Mouse (Mus musculus) lung, adult 2 months (tissue): ENCODE measurements around the gene D6Ertd527e.

Experiments
- CTCF ChIP-seq: fragments of 200-500 bp; IDR thresholded peaks from 2 replicates; pipeline ENCODE4 v1.5.1; 2011; ENCODE audit warnings: mild to moderate bottlenecking, low read length, control low read depth; ENCODE audit not compliant: insufficient read depth
- POLR2A ChIP-seq: fragments of 200-500 bp; IDR thresholded peaks from 2 replicates; pipeline ENCODE4 v1.6.1; 2011; ENCODE audit warnings: low read depth, mild to moderate bottlenecking, control low read depth, low read length, borderline replicate concordance; ENCODE audit errors: extremely low read depth

DNA sequence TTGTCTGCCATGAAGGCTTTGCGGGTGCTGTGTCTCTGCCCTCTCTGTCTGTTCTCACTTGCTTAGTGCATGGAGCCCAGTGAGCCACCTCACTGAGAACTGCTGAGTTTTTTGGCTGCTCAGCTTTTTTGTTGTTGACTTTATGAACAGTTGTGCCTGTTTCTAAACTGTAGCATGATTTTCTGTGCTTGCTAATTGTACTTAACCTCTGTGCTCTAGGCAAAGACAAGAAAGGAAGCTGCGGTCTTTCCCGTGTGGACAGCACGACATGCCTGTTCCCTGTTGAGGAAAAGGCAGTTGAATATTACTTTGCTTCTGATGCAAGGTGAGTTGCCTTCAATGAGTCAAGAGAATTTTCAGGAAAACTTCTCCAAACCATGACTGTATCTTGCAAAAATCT, 41.0 kb upstream of the D6Ertd527e start:
- no peak for TF ChIP-seq CTCF
- TF ChIP-seq POLR2A: no peak
